Mouse (Mus musculus) heart, postnatal 25 days (tissue): ENCODE data around the gene Hdc. TPM values are rescaled to one million over a fixed set of nuclear protein-coding genes. Genes with fewer than 3 reads are reported as not detected.
"Not testable (repeated sequence)": the region's sequence is repeated elsewhere in the genome, so short reads cannot be mapped to it uniquely, and the experiment has no call there.

Experiments
- DNase-seq: peaks from one replicate; pipeline ENCODE4 v3.0.0; 2022; ENCODE audit warnings: low spot score
- intact Hi-C: fragments of 180-260 bp; cut with DNase I; formaldehyde crosslinking; loops from one replicate; pipeline ENCODE4 v1.15.1; 2025
- total RNA-seq, 2 experiments: library from RNA; stranded (reverse); gene quantifications; 2 replicates each; pipeline ENCODE4 v1.2.3; 2021

The Hdc gene
- total RNA-seq = 1 to 10 TPM; 1.5 to 1.8 TPM

DNA sequence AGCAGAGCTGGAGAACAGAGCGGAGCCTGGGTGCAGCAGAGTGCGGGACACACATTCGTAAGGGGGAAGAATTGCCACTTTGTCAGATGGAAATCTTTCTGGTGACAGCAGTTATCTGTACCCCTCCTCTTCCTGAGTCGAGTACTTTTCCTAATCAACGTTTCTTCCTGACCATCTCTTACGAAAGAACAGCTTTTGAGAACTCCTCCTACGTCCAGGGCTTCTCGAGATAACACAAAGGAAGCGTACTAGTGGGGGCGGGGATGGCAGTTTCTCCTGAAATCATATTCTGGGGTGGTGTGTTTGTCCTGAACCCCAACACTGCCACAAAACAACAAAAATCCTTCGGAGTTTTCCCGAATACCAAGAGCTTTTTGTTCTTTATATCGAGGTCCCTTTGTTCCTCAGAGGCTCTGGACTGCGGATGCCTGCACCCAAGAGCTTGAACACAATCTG is at the start of gene Hdc:
Hdc (minus strand) TSS at position 51 of the 456 bp plus-strand sequence.
- intact Hi-C loops = no loop called here
- no peak for DNase-seq

DNA sequence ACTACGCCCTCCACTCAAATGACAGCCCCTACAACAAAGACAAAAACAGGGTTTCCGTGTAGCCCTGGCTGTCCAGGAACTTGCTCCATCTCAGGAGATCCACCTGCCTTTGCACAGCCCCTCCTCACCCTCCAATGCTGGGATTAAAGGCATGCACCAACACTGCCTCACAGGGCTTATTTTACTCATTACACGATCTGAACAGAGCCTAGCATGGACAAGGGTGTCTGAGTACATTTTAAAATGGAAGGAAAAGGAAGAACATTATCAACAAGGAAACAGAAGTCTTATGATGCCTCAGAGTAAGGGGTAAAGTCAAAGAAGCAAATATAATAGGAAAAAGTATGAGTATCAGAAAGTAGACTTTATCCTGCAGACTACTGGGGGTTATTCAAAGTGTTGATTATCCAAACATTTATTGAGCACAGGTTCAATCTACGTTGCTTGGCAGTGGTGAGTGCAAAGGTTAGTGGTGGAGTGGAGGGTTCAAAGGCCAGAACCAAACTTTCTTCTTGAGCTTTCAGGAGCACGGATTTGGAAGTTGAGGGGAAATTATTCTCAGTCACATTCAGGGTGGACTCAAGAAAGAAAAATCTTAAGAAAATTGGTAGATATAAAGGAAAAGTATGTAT is 49.6 kb upstream of the Hdc start:
- intact Hi-C loops = no loop called here
- DNase-seq = no peak

DNA sequence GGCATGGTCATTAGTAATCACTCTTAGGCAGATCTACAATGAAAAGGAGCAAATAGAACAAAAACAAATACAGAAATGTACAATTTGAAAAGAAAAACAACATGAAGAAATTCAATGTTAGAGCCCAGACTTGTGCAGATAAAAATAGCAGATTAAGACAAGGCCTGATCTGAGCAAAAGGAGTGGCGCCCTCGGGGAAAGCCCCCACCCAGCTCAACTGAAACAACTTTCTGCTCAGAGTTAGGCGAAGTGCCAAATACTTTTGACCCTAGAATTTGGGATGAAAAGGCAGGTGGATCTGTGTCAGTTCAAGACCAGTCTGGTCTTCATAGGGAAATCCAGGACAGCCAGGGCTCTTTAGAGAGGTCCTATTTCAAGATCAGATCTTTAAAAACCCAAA is 46.9 kb upstream of the Hdc start:
- intact Hi-C loops = no loop called here
- no peak for DNase-seq

GRCm38 (mm10) chr2:126663481-126663880 is 44.4 kb upstream of the Hdc start:
- no peak for DNase-seq
- intact Hi-C loops = loop anchor here (1.0 to 2.0 kb wide), 2 partner anchors 65 to 69 kb away; no protein-coding TSS in a partner anchor

- DNase-seq = no peak
- intact Hi-C loops = no loop called here
Observed at GRCm38 (mm10) chr2:126652929-126653328, 33.8 kb upstream of the Hdc start.

DNA sequence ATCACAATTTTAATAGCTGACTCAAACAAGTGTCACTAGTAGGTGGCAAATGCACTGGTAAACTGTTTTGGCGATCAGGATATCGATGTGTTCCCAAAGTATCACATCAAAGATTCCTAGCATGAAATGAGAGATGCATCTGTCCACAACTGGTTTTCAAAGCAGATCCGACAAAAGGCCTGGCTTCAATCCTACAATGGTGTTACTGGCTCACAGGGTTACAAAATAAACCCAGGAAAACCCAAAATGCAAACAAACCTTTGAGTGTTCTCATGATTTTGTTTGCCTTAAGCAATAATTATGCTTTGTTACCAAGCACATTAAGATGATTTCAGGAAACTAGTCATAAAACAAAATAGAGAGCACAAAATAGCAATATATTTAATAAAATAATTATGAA is 28.7 kb upstream of the Hdc start:
- intact Hi-C loops = no loop called here
- DNase-seq = no peak

- DNase-seq = no peak
- intact Hi-C loops = no loop called here
Observed at GRCm38 (mm10) chr2:126646461-126646860, 27.4 kb upstream of the Hdc start.

DNA sequence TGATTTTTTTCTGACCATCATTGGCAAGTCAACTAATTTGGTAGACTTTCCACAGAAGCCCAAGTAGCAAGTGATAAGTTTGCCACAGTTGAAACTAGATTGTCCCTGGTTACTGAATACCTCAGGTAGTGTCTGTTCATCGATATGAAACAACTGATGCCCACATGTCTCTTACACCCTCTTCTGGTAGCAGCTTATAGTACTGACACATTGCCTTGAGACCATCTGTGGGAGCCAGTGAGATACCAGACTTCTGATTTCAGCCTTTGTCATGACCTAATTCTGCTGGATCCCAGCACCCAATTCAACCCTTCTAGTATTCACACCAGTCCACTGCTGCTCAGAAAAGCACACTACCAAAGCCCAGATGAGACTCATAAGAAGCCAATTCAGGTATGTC is 25.7 kb upstream of the Hdc start:
- intact Hi-C loops = loop anchor here (5.0 kb wide), 1 partner anchor 47 kb away; no protein-coding TSS in a partner anchor

DNA sequence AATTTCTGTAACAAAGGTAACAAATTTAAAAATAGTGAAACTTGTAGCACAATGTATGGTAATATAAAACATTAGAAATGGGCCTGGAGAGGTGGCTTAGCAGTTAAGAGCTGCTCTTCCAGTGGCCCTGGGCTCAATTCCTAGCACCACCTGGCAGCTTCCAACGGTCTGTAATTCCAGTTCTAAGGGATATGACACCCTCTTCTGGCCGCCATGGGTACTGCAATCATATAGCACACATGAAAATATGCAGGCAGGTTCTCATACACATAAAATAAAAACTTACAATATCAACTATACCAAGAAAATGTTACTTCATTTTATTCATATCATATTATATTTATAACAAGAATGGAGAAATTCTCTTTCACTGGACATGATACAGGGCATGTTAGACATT is 21.2 kb upstream of the Hdc start:
- no peak for DNase-seq
- intact Hi-C loops = loop anchor here (5.0 kb wide), 1 partner anchor 43 kb away; no protein-coding TSS in a partner anchor

More for the DNA sequence above, 25.7 kb upstream of the Hdc start:
- DNase-seq = no peak

DNA sequence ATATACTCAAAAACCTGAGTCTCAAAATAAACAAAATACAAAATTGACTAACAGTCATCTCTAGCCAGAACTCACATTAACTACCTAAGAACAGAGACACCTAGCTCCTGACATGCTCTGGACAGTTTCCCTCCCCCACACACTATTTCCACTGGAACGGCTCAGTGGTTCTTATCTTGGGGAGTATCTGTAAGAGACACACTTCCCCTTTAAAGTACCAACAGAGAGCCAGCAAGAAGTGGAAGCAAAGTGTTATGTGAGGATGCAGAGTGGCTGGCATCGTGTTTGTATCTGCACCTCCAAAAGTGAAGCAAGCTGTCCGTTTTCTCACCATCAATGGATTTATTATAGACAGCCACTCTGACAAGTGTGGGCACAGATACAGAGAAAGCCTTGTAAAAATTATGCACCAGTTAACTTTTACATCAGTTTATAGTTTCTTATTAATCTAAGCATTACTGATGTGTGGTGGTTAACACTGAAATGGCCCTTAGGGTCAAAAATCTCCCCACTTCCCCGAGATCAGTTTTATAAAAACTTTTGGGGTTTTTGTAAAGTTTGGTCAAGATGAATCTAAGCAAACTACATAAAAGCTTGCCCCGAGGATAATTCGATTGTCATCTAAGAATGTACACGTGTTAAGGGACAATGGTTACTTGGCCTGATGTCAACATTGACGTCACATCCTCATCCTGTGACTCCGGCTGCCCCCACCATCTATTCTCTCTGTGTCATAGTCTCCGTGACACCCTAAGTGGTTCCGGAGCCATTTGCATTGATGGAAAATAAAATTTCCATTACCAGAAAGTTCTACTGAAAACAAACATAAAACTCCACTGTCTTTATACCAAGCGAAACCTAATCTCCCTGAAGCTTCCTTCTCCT is 17.1 kb upstream of the Hdc start:
- intact Hi-C loops = no loop called here
- no peak for DNase-seq

DNA sequence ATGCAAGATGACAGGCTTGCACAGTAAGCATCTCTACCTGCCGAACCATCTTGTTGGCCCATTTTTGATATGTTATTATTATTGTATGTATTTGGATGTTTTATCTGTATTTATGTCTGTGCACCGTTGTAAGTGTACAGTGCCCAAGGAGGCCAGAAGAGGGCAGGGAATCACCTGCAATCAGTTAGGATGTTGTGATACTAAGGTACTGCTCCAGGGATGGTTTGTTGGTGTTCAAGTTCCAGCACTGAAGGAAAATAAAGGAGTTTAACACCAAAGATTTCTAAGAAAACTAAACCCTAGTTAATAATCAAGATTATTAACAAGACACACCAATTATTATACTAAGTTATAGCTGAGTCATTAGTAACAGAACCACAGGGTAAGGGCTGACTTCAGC is 14.1 kb upstream of the Hdc start:
- DNase-seq = no peak
- intact Hi-C loops = no loop called here

DNA sequence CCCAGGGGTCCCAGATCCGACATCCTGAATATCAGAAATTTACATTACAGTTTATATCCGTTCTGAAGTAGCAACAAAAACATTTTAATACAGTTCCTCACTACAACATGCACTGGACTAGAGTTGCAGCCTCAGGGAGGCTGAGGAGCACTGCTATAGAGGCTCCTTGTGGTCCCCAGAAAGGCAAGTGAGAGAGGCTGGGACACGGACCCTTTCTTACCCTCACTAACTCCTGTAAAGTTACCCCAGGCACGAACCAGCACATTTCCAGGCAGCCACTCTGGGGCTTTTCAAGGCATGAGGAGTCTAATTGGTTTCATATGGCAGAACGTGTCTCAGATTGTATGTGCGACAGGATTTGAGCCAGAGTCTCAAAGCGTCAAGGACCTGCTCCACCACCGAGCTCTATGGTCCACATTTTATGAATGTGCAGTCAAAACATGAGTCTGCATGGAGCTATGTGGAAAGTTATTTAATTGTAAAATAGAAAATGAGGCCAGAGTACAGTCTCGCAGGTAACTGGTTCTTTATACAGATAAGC is 9.4 kb upstream of the Hdc start:
- intact Hi-C loops = no loop called here
- no peak for DNase-seq

DNA sequence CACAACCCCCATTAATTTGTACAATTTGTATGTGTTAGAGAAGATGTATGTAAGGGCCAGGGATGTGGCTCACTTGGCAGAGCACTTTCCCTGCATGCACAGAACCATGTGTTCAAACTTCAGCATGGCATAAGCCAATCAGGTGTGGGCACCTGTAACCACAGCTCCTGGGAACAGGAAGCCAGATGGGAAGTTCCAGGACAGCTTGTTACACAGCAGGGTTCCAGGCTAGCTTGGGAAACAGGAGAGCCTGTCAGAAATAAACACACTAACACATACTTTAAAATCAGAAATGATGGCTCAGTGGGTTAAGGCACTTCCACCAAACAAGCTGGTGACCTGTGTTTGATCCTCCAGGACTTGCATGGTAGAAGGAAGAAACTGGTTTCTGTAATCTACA is 4.0 kb upstream of the Hdc start:
- intact Hi-C loops = no loop called here
- no peak for DNase-seq

DNA sequence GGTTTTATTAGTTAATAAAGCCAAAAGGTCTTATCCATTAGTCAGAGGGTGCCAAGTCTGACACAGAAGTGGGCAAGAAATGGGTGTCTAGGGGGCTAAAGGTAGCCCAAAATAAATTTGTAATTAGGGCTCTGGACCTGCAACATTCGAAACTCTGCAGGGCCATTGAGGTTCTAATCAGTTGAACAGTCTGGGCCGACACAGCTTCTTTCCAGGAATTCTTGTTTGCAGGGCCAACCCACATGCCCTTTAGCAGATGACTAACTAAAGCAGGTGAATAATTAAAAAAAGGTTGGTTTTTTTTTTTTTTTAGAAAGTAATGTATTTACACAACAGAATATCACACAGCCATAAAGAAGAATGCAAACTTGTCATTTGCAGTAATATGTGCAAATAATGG is 3.4 kb upstream of the Hdc start:
- intact Hi-C loops = no loop called here

DNA sequence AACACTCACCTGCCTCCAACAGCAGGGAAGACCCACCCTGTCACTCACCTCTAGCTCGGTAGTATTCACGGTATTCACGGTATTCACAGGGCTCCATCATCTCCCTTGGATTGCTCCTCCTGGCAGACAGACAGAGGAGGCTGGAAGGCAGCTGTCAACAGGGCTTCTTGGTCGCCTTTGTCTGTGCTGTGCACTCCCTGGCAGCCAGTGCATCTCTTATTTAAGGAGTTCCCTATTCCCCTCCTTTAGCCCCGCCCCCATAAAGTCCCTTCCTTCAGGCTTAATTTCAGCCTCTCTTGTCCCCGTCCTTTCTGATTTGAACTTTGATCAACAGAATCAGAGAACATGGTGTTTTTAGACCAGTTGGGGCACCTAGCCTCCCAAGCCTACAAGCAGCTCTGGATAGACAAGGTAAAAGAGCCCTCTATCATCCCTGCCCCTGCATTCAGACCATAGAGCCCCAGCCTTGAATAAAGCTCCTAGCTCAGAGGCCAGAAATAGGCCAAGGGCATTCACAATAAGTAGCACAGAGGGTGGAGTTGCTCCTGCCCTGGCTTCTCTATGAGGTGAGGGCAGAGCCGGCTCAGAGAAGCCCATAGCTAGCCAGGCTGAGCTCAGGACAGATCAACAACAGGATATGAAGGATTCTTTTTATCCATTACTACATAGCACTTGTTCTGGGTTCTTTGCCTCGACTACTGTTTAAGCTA is 474 bp downstream of the Hdc start:
- intact Hi-C loops = no loop called here
- DNase-seq = no peak

More for the DNA sequence above, 3.4 kb upstream of the Hdc start:
- no peak for DNase-seq

GRCm38 (mm10) chr2:126615355-126615754 is 3.7 kb downstream of the Hdc start:
- intact Hi-C loops = no loop called here
- no peak for DNase-seq

GRCm38 (mm10) chr2:126609600-126609999 is 9.5 kb downstream of the Hdc start:
- DNase-seq, intact Hi-C loops: not testable (repeated sequence)

DNA sequence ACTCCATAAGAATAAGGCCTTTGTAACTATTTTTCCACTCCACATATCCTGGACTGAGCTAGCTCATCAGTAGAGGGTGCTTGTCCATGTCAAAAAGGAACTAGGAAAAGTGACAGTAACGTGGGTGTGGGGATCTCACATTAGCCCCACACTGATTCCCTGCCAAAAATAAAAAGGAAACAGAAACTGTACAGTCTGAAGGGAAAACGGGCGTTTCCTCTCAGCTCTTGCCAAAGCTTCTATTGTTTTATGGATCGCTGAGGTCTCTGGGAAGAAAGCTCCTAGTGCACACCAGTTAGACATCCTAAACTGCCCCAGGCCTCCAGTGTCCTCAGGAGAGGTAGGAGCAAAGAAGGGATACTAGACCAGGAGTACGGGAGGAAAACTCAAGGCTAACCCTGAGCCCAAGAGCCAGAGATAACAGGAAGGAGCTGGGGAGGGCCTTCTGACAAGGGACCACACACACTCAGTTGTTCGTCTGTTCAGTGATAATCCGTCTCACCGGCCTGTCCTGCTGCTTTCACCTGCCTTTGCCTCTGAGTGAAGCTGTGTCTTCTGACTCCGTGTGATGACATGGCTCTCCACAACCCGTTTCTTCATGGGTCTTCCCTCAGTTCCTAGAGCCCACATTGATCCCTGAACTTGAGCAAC is 11.4 kb downstream of the Hdc start:
- DNase-seq = no peak
- intact Hi-C loops = no loop called here

GRCm38 (mm10) chr2:126606688-126607062 is 12.4 kb downstream of the Hdc start:
- DNase-seq = no peak
- intact Hi-C loops = no loop called here
